Mouse (Mus musculus) inflammation-experienced regulatory T-cells, adult 6 months (primary cell): ENCODE measurements around the gene Dglucy. TPM values are rescaled to one million over a fixed set of nuclear protein-coding genes. Genes with fewer than 3 reads are reported as not detected.

Source experiments
- ATAC-seq: one replicate; pipeline ENCODE4 v1.8.0; 2017
- polyA plus RNA-seq, 3 experiments: library from polyadenylated mRNA; unstranded; fragments of 100-300 nt; shearing (Covaris generic); gene quantifications; one replicate each; pipeline ENCODE4 v1.2.1; 2017

Gene Dglucy
- polyA plus RNA-seq, 3 experiments from 2014 or later: 12.6 to 19.5 (median 14.1) TPM

- ATAC-seq: no peak
Observed at GRCm38 (mm10) chr12:100934796-100935195, 155.9 kb downstream of the Dglucy start.

- ATAC-seq: peak; percentile 82
Observed at GRCm38 (mm10) chr12:100936116-100936515, 157.3 kb downstream of the Dglucy start.

- ATAC-seq: no peak
Observed at GRCm38 (mm10) chr12:100936737-100937136, 157.9 kb downstream of the Dglucy start.

GRCm38 (mm10) chr12:100937441-100938360, 158.8 kb downstream of the Dglucy start:
- no peak for ATAC-seq

- no peak for ATAC-seq
Observed at GRCm38 (mm10) chr12:100941361-100941760, 162.5 kb downstream of the Dglucy start.

GRCm38 (mm10) chr12:100943146-100943545, 164.3 kb downstream of the Dglucy start:
- ATAC-seq: no peak

- ATAC-seq: no peak
Observed at GRCm38 (mm10) chr12:100944921-100945336, 166.1 kb downstream of the Dglucy start.

- no peak for ATAC-seq
Observed at GRCm38 (mm10) chr12:100945501-100945900, 166.6 kb downstream of the Dglucy start.

- no peak for ATAC-seq
Observed at GRCm38 (mm10) chr12:100945948-100946347, 167.1 kb downstream of the Dglucy start.

Other genes starting within 250 kb of the Dglucy start
- 1 to 10 TPM; 3.1 to 6.5 (median 5.4) TPM for gene Rps6ka5, start 52.1 kb upstream of the Dglucy start, polyA plus RNA-seq
- 10 to 100 TPM; 67.5 to 92.0 (median 70.5) TPM for gene Gpr68, start 129.1 kb downstream of the Dglucy start, polyA plus RNA-seq
- 10 to 100 TPM; 65.8 to 96.2 (median 95.7) TPM for gene Ccdc88c, start 250.0 kb downstream of the Dglucy start, polyA plus RNA-seq